Mouse (Mus musculus) brown adipose tissue, adult 24 weeks (tissue): ENCODE results near the gene Farsb. TPM values are rescaled to one million over a fixed set of nuclear protein-coding genes. Genes with fewer than 3 reads are reported as not detected.

ENCODE experiments used
- H3K27ac ChIP-seq: fragments of 200-500 bp; replicated peaks from 2 replicates; pipeline ENCODE4 v1.5.1; 2012; ENCODE audit warnings: low read depth, mild to moderate bottlenecking, low read length
- H3K4me1 ChIP-seq: fragments of 200-500 bp; 2 replicates; pipeline ENCODE4 v1.6.1; 2012; ENCODE audit warnings: low read length, mixed read lengths; ENCODE audit not compliant: control insufficient read depth, insufficient read depth, insufficient read length
- H3K4me3 ChIP-seq: fragments of 200-500 bp; 2 replicates; pipeline ENCODE4 v1.5.1; 2012; ENCODE audit warnings: low read depth, mild to moderate bottlenecking, low read length, moderate library complexity; ENCODE audit not compliant: insufficient read depth
- polyA plus RNA-seq: library from polyadenylated mRNA; stranded (reverse); fragments of >200 nt; gene quantifications from 2 replicates; pipeline ENCODE4 v1.2.4, GENCODE M21; 2012; ENCODE audit not compliant: missing spikeins, insufficient read depth, insufficient read length

The Farsb gene
- polyA plus RNA-seq, 1 experiment, result 67.6 TPM

- H3K4me1 ChIP-seq, result no peaks in the 10 kb centered on the region
- H3K27ac ChIP-seq, result no peak overlapping the region
- H3K4me3 ChIP-seq, result no peak overlapping the region
These were observed 42.5 kb downstream of the Farsb start for GRCm38 (mm10) chr1:78446232-78446631.

GRCm38 (mm10) chr1:78443056-78443455 lies 45.6 kb downstream of the Farsb start:
- Histone ChIP-seq H3K4me1 (no peaks in the 10 kb centered on the region), H3K27ac (no peak overlapping the region), H3K4me3 (no peak overlapping the region)

GRCm38 (mm10) chr1:78440716-78441115 lies 48.0 kb downstream of the Farsb start:
- H3K27ac ChIP-seq, result no peak overlapping the region
- H3K4me3 ChIP-seq, result no peak overlapping the region
- H3K4me1 ChIP-seq, result peaks cover 2% of the 10 kb centered on the region

- Histone ChIP-seq H3K27ac (no peak overlapping the region; the same call in 1 of the 2 replicates), H3K4me1 (peaks cover 2% of the 10 kb centered on the region), H3K4me3 (no peak overlapping the region)
These were observed 51.5 kb downstream of the Farsb start for GRCm38 (mm10) chr1:78437150-78437549.

GRCm38 (mm10) chr1:78436445-78436844 lies 52.3 kb downstream of the Farsb start:
- peaks cover 2% of the 10 kb centered on the region for H3K4me1 ChIP-seq
- no peak overlapping the region for H3K4me3 ChIP-seq
- no peak overlapping the region for H3K27ac ChIP-seq

- Histone ChIP-seq H3K4me3 (no peak overlapping the region), H3K4me1 (peaks cover 2% of the 10 kb centered on the region), H3K27ac (no peak overlapping the region)
These were observed 52.7 kb downstream of the Farsb start for GRCm38 (mm10) chr1:78435967-78436366.

- Histone ChIP-seq H3K27ac (no peak overlapping the region), H3K4me1 (peaks cover 2% of the 10 kb centered on the region), H3K4me3 (no peak overlapping the region)
These were observed 55.2 kb downstream of the Farsb start for GRCm38 (mm10) chr1:78433472-78433871.

- H3K4me1 ChIP-seq, result no peaks in the 10 kb centered on the region
- H3K4me3 ChIP-seq, result no peak overlapping the region
- no peak overlapping the region for H3K27ac ChIP-seq
These were observed 59.8 kb downstream of the Farsb start for GRCm38 (mm10) chr1:78428851-78429250.

GRCm38 (mm10) chr1:78426841-78427240 lies 61.9 kb downstream of the Farsb start:
- Histone ChIP-seq H3K27ac (no peak overlapping the region), H3K4me1 (no peaks in the 10 kb centered on the region), H3K4me3 (no peak overlapping the region)

- H3K27ac ChIP-seq, result no peak overlapping the region
- H3K4me3 ChIP-seq, result no peak overlapping the region
- H3K4me1 ChIP-seq, result no peaks in the 10 kb centered on the region
These were observed 62.6 kb downstream of the Farsb start for GRCm38 (mm10) chr1:78425793-78426700.

GRCm38 (mm10) chr1:78425309-78425708 lies 63.4 kb downstream of the Farsb start:
- Histone ChIP-seq H3K4me3 (no peak overlapping the region), H3K27ac (no peak overlapping the region), H3K4me1 (no peaks in the 10 kb centered on the region)

- Histone ChIP-seq H3K4me3 (no peak overlapping the region), H3K27ac (no peak overlapping the region), H3K4me1 (no peaks in the 10 kb centered on the region)
These were observed 63.8 kb downstream of the Farsb start for GRCm38 (mm10) chr1:78424848-78425247.

GRCm38 (mm10) chr1:78422576-78422975 lies 66.1 kb downstream of the Farsb start:
- Histone ChIP-seq H3K4me3 (no peak overlapping the region), H3K27ac (no peak overlapping the region), H3K4me1 (no peaks in the 10 kb centered on the region)

- Histone ChIP-seq H3K4me3 (no peak overlapping the region), H3K27ac (no peak overlapping the region), H3K4me1 (no peaks in the 10 kb centered on the region)
These were observed 66.9 kb downstream of the Farsb start for GRCm38 (mm10) chr1:78421749-78422148.

- H3K4me3 ChIP-seq, result no peak overlapping the region
- no peak overlapping the region for H3K27ac ChIP-seq
- no peaks in the 10 kb centered on the region for H3K4me1 ChIP-seq
These were observed 68.4 kb downstream of the Farsb start for GRCm38 (mm10) chr1:78420271-78420670.

GRCm38 (mm10) chr1:78419593-78419992 lies 69.1 kb downstream of the Farsb start:
- Histone ChIP-seq H3K27ac (no peak overlapping the region), H3K4me3 (no peak overlapping the region), H3K4me1 (no peaks in the 10 kb centered on the region)
